Mouse (Mus musculus) limb, embryonic 12.5 days (tissue): ENCODE measurements around the gene Zfp1. TPM values are rescaled to one million over a fixed set of nuclear protein-coding genes. Genes with fewer than 3 reads are reported as not detected.
A peak's percentile ranks its signal among the peaks of the same experiment; 100 is the strongest.

Source experiments
- ATAC-seq: fragments of 200-750 bp; cut with Nextera tagmentation; 2 replicates; pipeline ENCODE4 v1.8.0; 2017; ENCODE audit warnings: low read depth, moderate TSS enrichment; ENCODE audit not compliant: insufficient number of reproducible peaks, insufficient read depth, low FRiP score, low TSS enrichment
- H3K27ac ChIP-seq: fragments of 300-500 bp; sonication (generic); 2 replicates; pipeline ENCODE4 v1.5.1; 2016; ENCODE audit warnings: mild to moderate bottlenecking, moderate library complexity
- H3K27me3 ChIP-seq: fragments of 300-500 bp; sonication (generic); 2 replicates; pipeline ENCODE4 v1.6.1; 2016; ENCODE audit warnings: mild to moderate bottlenecking, moderate library complexity
- H3K36me3 ChIP-seq: fragments of 300-500 bp; sonication (generic); 2 replicates; pipeline ENCODE4 v1.6.1; 2016; ENCODE audit warnings: mild to moderate bottlenecking, moderate library complexity
- H3K4me1 ChIP-seq: fragments of 300-500 bp; sonication (generic); replicated peaks from 2 replicates; pipeline ENCODE4 v1.6.1; 2016
- H3K4me2 ChIP-seq: fragments of 300-500 bp; sonication (generic); 2 replicates; pipeline ENCODE4 v1.6.1; 2016; ENCODE audit warnings: mild to moderate bottlenecking, moderate library complexity
- H3K4me3 ChIP-seq: fragments of 300-500 bp; sonication (generic); replicated peaks from 2 replicates; pipeline ENCODE4 v1.5.1; 2016; ENCODE audit warnings: mild to moderate bottlenecking
- H3K9ac ChIP-seq: fragments of 300-500 bp; sonication (generic); replicated peaks from 2 replicates; pipeline ENCODE4 v1.6.1; 2016; ENCODE audit warnings: mild to moderate bottlenecking, moderate library complexity
- H3K9me3 ChIP-seq: fragments of 300-500 bp; sonication (generic); 2 replicates; pipeline ENCODE4 v1.6.1; 2016; ENCODE audit warnings: mild to moderate bottlenecking, moderate library complexity
- WGBS: fragments of 180-500 bp; shearing (Covaris S2); methylation state at CpG from one replicate; pipeline ENCODE4 v1.1.7; 2016; 5-methylcytosine and 5-hydroxymethylcytosine counted together
- polyA plus RNA-seq: library from polyadenylated mRNA; unstranded; fragments of >200 nt; fragmentation: Nextera tagmentation; extraction: Ambion mirVana; gene quantifications from 2 replicates; pipeline ENCODE4 v1.2.1, GENCODE M21; 2016

Gene Zfp1
- polyA plus RNA-seq, 1 experiment from 2014 or later, result 28.3 TPM

- ATAC-seq, result no peak
Measured at GRCm38 (mm10) chr8:111700740-111701139, 57.5 kb downstream of the Zfp1 start.

GRCm38 (mm10) chr8:111701380-111701779, 58.2 kb downstream of the Zfp1 start:
- H3K9ac ChIP-seq, result no peak overlapping the region
- H3K36me3 ChIP-seq, result no peaks in the 10 kb centered on the region
- 83% methylated on average over 9 of the region's 9 CpGs for WGBS
- no peak overlapping the region for H3K4me2 ChIP-seq
- no peaks in the 10 kb centered on the region for H3K4me1 ChIP-seq
- no peak overlapping the region for H3K27ac ChIP-seq
- ATAC-seq, result no peak
- 0 out of 2 replicates have a peak, but pooled peaks cover 6% of the 10 kb centered on the region for H3K9me3 ChIP-seq
- H3K4me3 ChIP-seq, result no peak overlapping the region
- H3K27me3 ChIP-seq, result no peaks in the 10 kb centered on the region

More at GRCm38 (mm10) chr8:111700740-111701139, 57.5 kb downstream of the Zfp1 start:
- H3K9ac ChIP-seq, result no peak overlapping the region
- no peaks in the 10 kb centered on the region for H3K36me3 ChIP-seq
- H3K9me3 ChIP-seq, result 0 out of 2 replicates have a peak, but pooled peaks cover 8% of the 10 kb centered on the region
- H3K4me2 ChIP-seq, result no peak overlapping the region
- no peak overlapping the region for H3K27ac ChIP-seq
- H3K27me3 ChIP-seq, result no peaks in the 10 kb centered on the region
- no peaks in the 10 kb centered on the region for H3K4me1 ChIP-seq
- WGBS, result 88% methylated on average over 5 of the region's 5 CpGs
- no peak overlapping the region for H3K4me3 ChIP-seq

GRCm38 (mm10) chr8:111704585-111704984, 61.4 kb downstream of the Zfp1 start:
- no peak overlapping the region for H3K9ac ChIP-seq
- peaks cover 12% of the 10 kb centered on the region for H3K36me3 ChIP-seq
- no peak overlapping the region for H3K4me2 ChIP-seq
- no peak overlapping the region for H3K27ac ChIP-seq
- no peak for ATAC-seq
- 90% methylated on average over 12 of the region's 12 CpGs for WGBS
- H3K4me3 ChIP-seq, result no peak overlapping the region
- no peaks in the 10 kb centered on the region for H3K9me3 ChIP-seq
- H3K27me3 ChIP-seq, result no peaks in the 10 kb centered on the region
- peaks cover 18% of the 10 kb centered on the region for H3K4me1 ChIP-seq

GRCm38 (mm10) chr8:111705222-111705621, 62.0 kb downstream of the Zfp1 start:
- ATAC-seq, result no peak
- Histone ChIP-seq H3K27me3 (no peaks in the 10 kb centered on the region), H3K9me3 (no peaks in the 10 kb centered on the region), H3K36me3 (peaks cover 18% of the 10 kb centered on the region), H3K9ac (no peak overlapping the region), H3K4me2 (no peak overlapping the region), H3K4me1 (peaks cover 18% of the 10 kb centered on the region), H3K4me3 (no peak overlapping the region), H3K27ac (no peak overlapping the region)
- 77% methylated on average over 3 of the region's 3 CpGs for WGBS

GRCm38 (mm10) chr8:111705699-111706098, 62.5 kb downstream of the Zfp1 start:
- H3K27ac ChIP-seq, result no peak overlapping the region
- peaks cover 23% of the 10 kb centered on the region for H3K36me3 ChIP-seq
- ATAC-seq, result no peak
- H3K9me3 ChIP-seq, result no peaks in the 10 kb centered on the region
- no peaks in the 10 kb centered on the region for H3K27me3 ChIP-seq
- 69% methylated on average over 5 of the region's 5 CpGs for WGBS
- H3K4me2 ChIP-seq, result no peak overlapping the region
- H3K4me1 ChIP-seq, result peaks cover 18% of the 10 kb centered on the region
- H3K9ac ChIP-seq, result no peak overlapping the region
- no peak overlapping the region for H3K4me3 ChIP-seq

GRCm38 (mm10) chr8:111708265-111708664, 65.1 kb downstream of the Zfp1 start:
- H3K27me3 ChIP-seq, result no peaks in the 10 kb centered on the region
- H3K4me2 ChIP-seq, result no peak overlapping the region
- peaks cover 18% of the 10 kb centered on the region for H3K4me1 ChIP-seq
- H3K4me3 ChIP-seq, result no peak overlapping the region
- ATAC-seq, result no peak
- H3K9me3 ChIP-seq, result no peaks in the 10 kb centered on the region
- H3K27ac ChIP-seq, result peak overlapping the region; percentile 42
- 64% methylated on average over 6 of the region's 6 CpGs for WGBS
- peaks cover 49% of the 10 kb centered on the region for H3K36me3 ChIP-seq
- H3K9ac ChIP-seq, result no peak overlapping the region

GRCm38 (mm10) chr8:111709223-111709622, 66.0 kb downstream of the Zfp1 start:
- Histone ChIP-seq H3K4me3 (no peak overlapping the region), H3K27me3 (no peaks in the 10 kb centered on the region), H3K9ac (no peak overlapping the region), H3K4me2 (no peak overlapping the region), H3K9me3 (no peaks in the 10 kb centered on the region), H3K4me1 (peaks cover 18% of the 10 kb centered on the region), H3K27ac (peak overlapping the region; percentile 42; the same call in 1 of the 2 replicates), H3K36me3 (peaks cover 58% of the 10 kb centered on the region)
- no peak for ATAC-seq
- 89% methylated on average over 1 of the region's 1 CpGs for WGBS

GRCm38 (mm10) chr8:111710777-111711485, 67.7 kb downstream of the Zfp1 start:
- Histone ChIP-seq H3K4me1 (peaks cover 18% of the 10 kb centered on the region), H3K27ac (no peak overlapping the region), H3K36me3 (peaks cover 75% of the 10 kb centered on the region), H3K9me3 (no peaks in the 10 kb centered on the region), H3K4me2 (no peak overlapping the region), H3K27me3 (no peaks in the 10 kb centered on the region), H3K4me3 (no peak overlapping the region), H3K9ac (no peak overlapping the region)
- WGBS, result 92% methylated on average over 20 of the region's 20 CpGs
- no peak for ATAC-seq

- peaks cover 84% of the 10 kb centered on the region for H3K36me3 ChIP-seq
- no peak overlapping the region for H3K9ac ChIP-seq
- WGBS, result 50% methylated on average over 9 of the region's 9 CpGs
- no peaks in the 10 kb centered on the region for H3K9me3 ChIP-seq
- H3K27me3 ChIP-seq, result no peaks in the 10 kb centered on the region
- H3K4me2 ChIP-seq, result no peak overlapping the region
- peaks cover 22% of the 10 kb centered on the region for H3K4me1 ChIP-seq
- H3K4me3 ChIP-seq, result no peak overlapping the region
- no peak for ATAC-seq
- H3K27ac ChIP-seq, result no peak overlapping the region
Measured at GRCm38 (mm10) chr8:111712135-111712534, 68.9 kb downstream of the Zfp1 start.

- 83% methylated on average over 6 of the region's 6 CpGs for WGBS
Measured at GRCm38 (mm10) chr8:111712588-111712987, 69.4 kb downstream of the Zfp1 start.

GRCm38 (mm10) chr8:111713291-111713690, 70.1 kb downstream of the Zfp1 start:
- 90% methylated on average over 11 of the region's 11 CpGs for WGBS
- Histone ChIP-seq H3K9me3 (no peaks in the 10 kb centered on the region), H3K9ac (no peak overlapping the region), H3K4me2 (no peak overlapping the region), H3K36me3 (peaks cover 92% of the 10 kb centered on the region), H3K4me1 (peaks cover 27% of the 10 kb centered on the region), H3K27ac (no peak overlapping the region), H3K27me3 (no peaks in the 10 kb centered on the region), H3K4me3 (no peak overlapping the region)
- no peak for ATAC-seq

More at GRCm38 (mm10) chr8:111712588-111712987, 69.4 kb downstream of the Zfp1 start:
- Histone ChIP-seq H3K9ac (no peak overlapping the region), H3K36me3 (peaks cover 88% of the 10 kb centered on the region), H3K4me2 (no peak overlapping the region), H3K4me1 (peaks cover 26% of the 10 kb centered on the region), H3K27ac (no peak overlapping the region), H3K9me3 (no peaks in the 10 kb centered on the region), H3K4me3 (no peak overlapping the region), H3K27me3 (no peaks in the 10 kb centered on the region)
- ATAC-seq, result no peak

- 96% methylated on average over 25 of the region's 25 CpGs for WGBS
- H3K27me3 ChIP-seq, result no peaks in the 10 kb centered on the region
- ATAC-seq, result no peak
- no peak overlapping the region for H3K4me3 ChIP-seq
- H3K4me2 ChIP-seq, result no peak overlapping the region
- H3K9me3 ChIP-seq, result no peaks in the 10 kb centered on the region
- no peak overlapping the region for H3K27ac ChIP-seq
- no peak overlapping the region for H3K9ac ChIP-seq
- peaks cover 94% of the 10 kb centered on the region for H3K36me3 ChIP-seq
- peaks cover 22% of the 10 kb centered on the region for H3K4me1 ChIP-seq
Measured at GRCm38 (mm10) chr8:111713817-111714216, 70.6 kb downstream of the Zfp1 start.
